Mouse (Mus musculus): ENCODE results near the gene Agbl1.

GRCm38 (mm10) chr7:77134860-77135259 lies 905.2 kb downstream of the Agbl1 start:
- TF ChIP-seq ZC3H11A (IDR thresholded peaks at IDR 0.05; ENCODE audit: borderline replicate concordance, low read depth, low read length) (no peak), MAFK (IDR thresholded peaks at IDR 0.05; ENCODE audit: insufficient read depth, low read depth, low read length) (no peak), CHD2 (IDR thresholded peaks at IDR 0.05; ENCODE audit: low read depth, low read length) (no peak), HCFC1 (IDR thresholded peaks at IDR 0.05; ENCODE audit: borderline replicate concordance, insufficient read depth, low read length) (no peak)

All from ES-E14 (cell line).